Mouse (Mus musculus) erythroblast, adult 5-6 weeks (primary cell): Measurements from ENCODE around the gene Commd8. TPM values are rescaled to one million over a fixed set of nuclear protein-coding genes. Genes with fewer than 3 reads are reported as not detected.
"Not testable (repeated sequence)": the region's sequence is repeated elsewhere in the genome, so short reads cannot be mapped to it uniquely, and the experiment has no call there.

Experiments
- ATAC-seq: replicated peaks from 2 replicates; pipeline ENCODE4 v1.8.0; 2016; ENCODE audit warnings: moderate number of reproducible peaks, mild to moderate bottlenecking, moderate TSS enrichment, inconsistent platforms; ENCODE audit not compliant: poor library complexity, low FRiP score, severe bottlenecking
- total RNA-seq, 2 experiments: library from RNA; stranded (forward) in 1 of 2; stranded (reverse) in 1 of 2; fragments of 150-400 nt in 1 of 2; fragments of 200-764, 138-1000 nt in 1 of 2; gene quantifications; 2 replicates each; pipeline versions ENCODE4 v1.2.3 to v1.2.4; 2015 to 2017; ENCODE audit warnings: low replicate concordance in 2 of 2

Gene Commd8
- total RNA-seq, 2 experiments from 2014 or later, result 28.7 to 57.1 TPM

DNA sequence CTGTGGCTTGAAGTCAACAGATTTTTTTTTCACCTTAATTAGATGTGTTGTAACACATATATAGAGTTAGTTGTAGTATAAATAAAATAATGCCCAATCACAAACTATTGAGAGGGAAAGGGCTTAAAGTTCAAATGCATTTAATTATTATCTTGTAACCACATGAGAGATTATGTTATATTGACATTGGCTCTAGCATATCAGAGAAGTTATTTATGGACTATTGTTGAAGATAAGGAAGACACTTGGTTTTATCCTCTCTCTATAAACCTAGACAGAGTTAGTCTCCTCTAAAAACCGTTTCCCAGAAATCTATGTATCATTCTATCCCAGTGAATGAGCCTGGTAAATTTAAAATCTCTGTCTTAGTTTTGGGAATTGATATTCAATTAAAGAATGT, 5.5 kb upstream of the Commd8 start:
- ATAC-seq, result no peak

DNA sequence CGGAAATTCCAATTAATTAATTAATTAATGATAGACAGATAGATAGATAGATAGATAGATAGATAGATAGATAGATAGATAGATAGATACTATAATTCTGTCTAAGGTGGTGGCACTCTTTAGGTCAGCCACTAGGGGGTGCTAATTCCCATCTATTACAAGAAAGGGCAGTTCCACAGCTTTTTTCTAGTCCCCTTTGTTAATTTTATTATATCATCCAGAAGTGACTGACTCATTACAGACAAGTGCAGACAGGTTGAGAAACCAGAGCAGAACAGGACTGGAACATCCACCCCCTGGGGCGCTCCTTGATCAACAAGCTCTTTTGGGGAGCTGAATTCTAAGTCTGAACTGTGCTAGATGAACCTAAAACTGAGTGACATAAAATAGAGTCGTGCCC, 4.7 kb upstream of the Commd8 start:
- 0 out of 2 replicates have a peak, but pooled peaks have one; percentile 54 for ATAC-seq

DNA sequence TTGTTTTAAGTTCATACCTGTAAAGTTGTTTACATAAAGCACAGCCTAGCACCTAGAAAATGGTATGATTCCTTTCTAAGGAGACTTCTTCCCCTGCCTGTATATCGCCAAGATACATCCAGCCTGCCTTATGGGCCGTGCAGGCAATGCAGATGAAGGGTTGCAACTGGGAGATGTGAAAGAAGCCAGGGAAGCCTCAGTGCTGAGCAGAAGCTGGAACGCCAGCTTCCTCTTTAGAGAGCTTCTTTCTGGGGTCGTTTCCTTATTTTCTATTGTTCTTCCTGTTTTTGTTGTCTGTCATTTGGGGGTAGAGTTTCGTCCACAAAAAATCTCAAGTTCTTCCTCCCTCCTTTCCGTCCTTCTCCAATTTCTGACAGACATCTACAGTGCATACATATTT, 2.1 kb upstream of the Commd8 start:
- ATAC-seq, result no peak

- ATAC-seq, result no peak
Measured at GRCm38 (mm10) chr5:72168285-72168621, 264 bp upstream of the Commd8 start.

DNA sequence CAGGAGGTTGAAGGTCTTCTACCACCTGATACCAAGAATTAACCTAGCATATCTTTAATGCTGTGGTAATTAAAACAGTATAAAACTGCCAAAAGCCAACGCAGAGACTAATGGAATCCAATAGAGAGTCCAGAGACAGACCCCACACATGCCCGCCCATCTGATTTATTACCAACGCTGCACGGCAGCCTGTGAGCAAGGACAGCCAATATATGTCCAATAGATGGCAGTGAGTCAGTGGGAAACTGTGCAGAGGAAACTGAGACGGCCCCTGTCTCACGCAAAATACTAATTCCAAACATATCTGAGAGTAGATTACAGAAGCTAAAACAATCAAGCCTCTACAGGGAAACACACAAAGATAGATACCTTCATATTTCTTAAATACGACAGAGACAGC, 3.6 kb downstream of the Commd8 start:
- ATAC-seq, result no peak

GRCm38 (mm10) chr5:72162855-72163254, 5.1 kb downstream of the Commd8 start:
- no peak for ATAC-seq

DNA sequence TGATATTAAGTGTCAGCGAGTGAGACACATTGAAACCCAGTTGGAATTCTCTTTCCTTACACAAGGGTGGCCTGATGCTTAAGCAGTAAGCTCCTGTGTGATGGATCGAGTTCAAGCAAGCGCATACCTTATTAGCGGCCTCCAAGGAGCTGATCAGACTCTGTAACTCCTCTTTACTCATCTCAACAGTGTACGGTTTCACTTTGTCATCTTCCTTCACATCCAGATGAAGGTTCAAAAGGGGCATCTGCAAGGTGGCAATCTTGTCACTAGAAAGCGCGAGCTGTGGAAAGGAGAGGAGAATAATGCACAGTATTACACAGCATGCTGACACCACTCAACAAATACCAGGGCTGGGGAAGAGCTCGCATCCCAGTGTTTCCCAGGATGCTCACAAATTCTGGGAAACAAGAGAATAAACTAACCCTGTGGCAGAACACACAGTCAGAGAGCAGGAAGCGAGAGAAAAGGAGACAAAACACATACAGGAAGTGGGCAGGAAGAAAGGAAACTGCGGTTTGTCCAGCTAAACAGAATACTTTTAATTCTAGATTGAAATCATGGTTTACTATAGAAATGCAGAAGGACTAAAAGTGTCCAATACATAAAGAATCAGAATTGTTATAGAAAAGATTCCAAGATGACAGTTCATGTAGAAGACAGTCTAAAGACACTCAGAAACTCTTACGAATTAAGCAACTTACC, 7.1 kb downstream of the Commd8 start:
- ATAC-seq, result no peak

DNA sequence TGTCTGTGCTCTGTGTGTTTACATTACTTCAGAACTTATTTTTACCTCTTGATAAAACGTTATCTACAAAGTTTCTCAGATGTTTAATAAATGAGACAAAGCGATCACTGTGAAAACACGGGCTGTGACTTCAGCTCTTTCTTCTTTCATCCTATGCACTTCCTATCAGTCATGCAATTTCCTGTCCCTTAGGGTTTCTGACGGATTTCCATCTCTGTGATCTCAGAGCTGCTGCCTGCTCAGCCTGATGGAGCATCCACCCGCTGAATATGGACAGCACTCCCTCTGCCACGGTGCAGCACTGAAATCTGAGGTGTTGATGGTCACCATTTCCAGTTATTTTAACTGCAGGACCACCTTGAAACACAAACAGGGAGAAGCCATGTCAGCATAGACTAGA, 8.5 kb downstream of the Commd8 start:
- ATAC-seq, result no peak

GRCm38 (mm10) chr5:72158667-72159066, 9.3 kb downstream of the Commd8 start:
- no peak for ATAC-seq

GRCm38 (mm10) chr5:72156598-72156997, 11.4 kb downstream of the Commd8 start:
- no peak for ATAC-seq

DNA sequence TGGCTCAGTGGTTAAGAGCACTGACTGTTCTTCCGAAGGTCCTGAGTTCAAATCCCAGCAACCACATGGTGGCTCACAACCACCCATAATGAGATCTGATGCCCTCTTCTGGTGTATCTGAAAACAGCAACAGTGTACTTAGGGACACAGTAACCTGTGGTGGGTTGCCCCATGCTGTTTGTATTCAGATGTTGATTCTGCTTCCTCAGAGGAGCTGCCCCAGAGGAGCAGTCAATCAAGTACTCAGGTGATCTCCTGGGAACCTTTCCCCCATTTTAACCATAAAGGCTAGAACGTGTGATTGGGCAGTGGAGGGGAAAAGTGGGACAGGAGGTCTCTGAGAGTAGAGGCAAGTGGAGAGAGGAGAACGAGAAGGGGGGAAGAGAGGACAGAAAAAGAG, 12.3 kb downstream of the Commd8 start:
- ATAC-seq, result not testable (repeated sequence)

DNA sequence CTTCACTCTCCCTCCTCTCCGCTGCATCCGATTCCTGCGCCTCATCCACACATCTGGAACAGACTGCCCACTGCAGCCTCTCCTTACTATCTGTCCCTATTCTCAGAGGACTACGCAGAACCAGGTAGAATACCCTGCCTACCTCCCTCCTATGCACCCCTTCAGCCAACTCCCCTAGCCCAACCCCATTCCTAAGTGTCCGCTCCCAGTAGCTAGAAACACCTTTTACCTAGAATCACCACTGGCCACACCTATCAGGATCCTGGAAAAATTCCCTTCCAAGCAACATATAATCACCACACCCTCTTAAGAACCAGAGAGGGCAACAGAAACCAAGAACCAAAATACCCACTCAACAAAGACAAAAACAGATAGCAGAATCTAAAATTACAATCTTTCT, 17.1 kb downstream of the Commd8 start:
- no peak for ATAC-seq

DNA sequence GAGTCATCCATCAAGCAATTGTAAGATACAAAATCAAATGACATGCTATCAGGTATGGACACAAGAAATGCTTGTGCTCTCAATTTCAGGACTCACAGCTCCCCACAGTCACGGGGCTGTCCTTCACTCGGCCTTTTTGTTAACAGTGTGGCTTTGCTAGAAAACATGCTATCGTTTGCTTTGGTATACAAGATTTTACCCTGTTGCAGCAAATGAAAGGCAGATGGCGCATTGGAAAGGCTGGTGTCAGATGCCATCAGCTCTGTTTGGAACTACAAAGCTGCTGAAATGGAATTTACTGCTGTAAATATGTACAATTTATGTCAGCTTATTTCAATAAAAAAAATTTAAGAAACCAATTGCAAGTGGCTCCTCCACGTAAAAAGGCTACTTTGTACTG, 19.3 kb downstream of the Commd8 start:
- ATAC-seq, result no peak

DNA sequence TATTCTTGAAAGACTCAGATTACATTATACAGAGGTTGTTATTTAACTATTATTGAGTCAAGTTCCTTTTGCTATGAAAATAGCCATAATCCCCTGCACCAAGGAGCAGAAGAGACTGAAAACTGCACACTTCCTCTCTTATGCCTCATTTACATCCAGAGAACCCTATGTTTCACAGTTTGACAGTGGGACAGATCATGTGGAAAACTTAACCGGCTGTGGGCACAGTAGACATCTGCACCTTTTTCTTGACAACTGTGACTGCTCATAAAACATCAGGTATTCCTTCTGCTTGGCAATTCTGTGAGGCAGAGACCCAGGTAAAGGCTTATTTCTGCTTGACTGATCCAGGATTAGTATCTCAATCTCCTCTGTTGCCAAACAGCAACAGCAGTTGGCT, 28.4 kb downstream of the Commd8 start:
- ATAC-seq, result no peak

- no peak for ATAC-seq
Measured at GRCm38 (mm10) chr5:72138256-72138655, 29.7 kb downstream of the Commd8 start.

GRCm38 (mm10) chr5:72133906-72134305, 34.1 kb downstream of the Commd8 start:
- no peak for ATAC-seq

GRCm38 (mm10) chr5:72126681-72127080, 41.3 kb downstream of the Commd8 start:
- ATAC-seq, result no peak

DNA sequence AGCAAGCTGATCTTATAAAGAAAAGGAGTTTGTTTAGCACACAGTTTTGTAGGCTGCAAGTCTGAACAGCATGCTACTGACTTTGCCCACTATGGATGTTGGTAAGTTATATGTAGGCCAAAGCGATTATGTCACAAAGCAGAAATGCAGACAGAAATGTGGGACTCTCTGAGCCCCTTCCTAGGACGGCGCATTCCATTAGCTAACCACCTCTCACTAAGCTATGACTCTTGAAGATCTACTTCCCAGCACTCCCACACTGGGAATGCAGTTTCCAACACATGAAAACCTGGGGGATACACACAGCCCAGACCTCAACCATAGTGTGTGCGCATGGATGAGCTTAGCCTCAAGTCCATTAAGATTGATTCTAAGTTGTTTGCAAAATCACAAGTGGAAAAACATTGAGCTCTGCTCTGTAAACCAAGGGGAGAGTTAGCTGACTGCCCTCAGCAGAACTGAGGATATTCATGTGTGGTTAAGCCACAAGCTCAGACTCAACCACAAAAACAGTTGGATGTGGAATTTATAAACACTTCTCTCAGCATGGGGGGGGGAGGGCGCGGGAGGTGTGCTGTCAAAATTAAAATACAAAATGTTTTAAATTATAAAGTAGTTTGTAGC, 45.5 kb downstream of the Commd8 start:
- ATAC-seq, result no peak
